Mouse (Mus musculus) heart, adult 2 months (tissue): ENCODE data around the gene Fgfr2.

Experiments used
- CTCF ChIP-seq: fragments of 200-600 bp; IDR thresholded peaks from 2 replicates; pipeline ENCODE4 v1.8.1; 2022; ENCODE audit warnings: antibody characterized with exemption, mild to moderate bottlenecking, moderate library complexity
- EP300 ChIP-seq: fragments of 200-500 bp; IDR thresholded peaks from 2 replicates; pipeline ENCODE4 v1.6.1; 2011; ENCODE audit warnings: low read depth, low read length, control low read depth; ENCODE audit not compliant: insufficient read depth
- POLR2A ChIP-seq: fragments of 200-500 bp; IDR thresholded peaks from 2 replicates; pipeline ENCODE4 v1.6.1; 2011; ENCODE audit warnings: mild to moderate bottlenecking, low read depth, low read length, control low read depth; ENCODE audit not compliant: insufficient read depth

DNA sequence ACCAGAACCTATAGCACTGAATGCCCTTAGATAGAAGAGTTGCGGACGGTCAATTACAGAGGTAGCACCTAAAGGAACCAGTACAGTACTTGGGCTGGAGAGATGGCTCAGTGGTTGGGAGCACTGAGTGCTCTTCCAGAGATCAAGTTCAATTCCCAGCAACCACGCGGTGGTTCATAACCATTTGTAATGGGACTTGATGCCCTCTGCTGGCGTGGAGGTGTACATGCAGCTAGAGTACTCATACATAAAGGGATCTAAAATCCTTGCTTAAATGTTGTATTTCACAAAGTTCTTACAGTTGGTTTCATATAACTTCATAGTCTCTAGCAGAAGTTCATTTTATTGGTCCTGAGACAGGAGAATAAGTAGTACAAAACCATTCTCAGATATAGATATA lies 10.4 kb upstream of the Fgfr2 start:
- TF ChIP-seq POLR2A = no peak
- peak; percentile 77 for TF ChIP-seq CTCF
- TF ChIP-seq EP300 = no peak
